Mouse (Mus musculus) midbrain, embryonic 12.5 days (tissue): ENCODE results near the gene Gm7544. TPM values are rescaled to one million over a fixed set of nuclear protein-coding genes. Genes with fewer than 3 reads are reported as not detected.
A peak's percentile ranks its signal among the peaks of the same experiment; 100 is the strongest.
"Not testable (repeated sequence)": the region's sequence is repeated elsewhere in the genome, so short reads cannot be mapped to it uniquely, and the experiment has no call there.

Source experiments
- ATAC-seq: fragments of 200-750 bp; cut with Nextera tagmentation; 2 replicates; pipeline ENCODE4 v1.8.0; 2017; ENCODE audit warnings: low read depth, moderate TSS enrichment, moderate library complexity; ENCODE audit not compliant: low FRiP score
- H3K27ac ChIP-seq: fragments of 300-500 bp; sonication (generic); replicated peaks from 2 replicates; pipeline ENCODE4 v1.5.1; 2016; ENCODE audit warnings: mild to moderate bottlenecking
- H3K27me3 ChIP-seq: fragments of 300-500 bp; sonication (generic); 2 replicates; pipeline ENCODE4 v1.6.1; 2016; ENCODE audit warnings: mild to moderate bottlenecking
- H3K36me3 ChIP-seq: fragments of 300-500 bp; sonication (generic); 2 replicates; pipeline ENCODE4 v1.6.1; 2016
- H3K4me1 ChIP-seq: fragments of 300-500 bp; sonication (generic); 2 replicates; pipeline ENCODE4 v1.6.1; 2016
- H3K4me2 ChIP-seq: fragments of 300-500 bp; sonication (generic); replicated peaks from 2 replicates; pipeline ENCODE4 v1.6.1; 2016; ENCODE audit warnings: mild to moderate bottlenecking, moderate library complexity
- H3K4me3 ChIP-seq: fragments of 300-500 bp; sonication (generic); 2 replicates; pipeline ENCODE4 v1.5.1; 2016; ENCODE audit warnings: mild to moderate bottlenecking
- H3K9ac ChIP-seq: fragments of 300-500 bp; sonication (generic); replicated peaks from 2 replicates; pipeline ENCODE4 v1.6.1; 2016; ENCODE audit warnings: mild to moderate bottlenecking, moderate library complexity
- H3K9me3 ChIP-seq: fragments of 300-500 bp; sonication (generic); 2 replicates; pipeline ENCODE4 v1.6.1; 2016; ENCODE audit warnings: mild to moderate bottlenecking
- WGBS: fragments of 180-500 bp; shearing (Covaris S2); methylation state at CpG from one replicate; pipeline ENCODE4 v1.1.7; 2016; 5-methylcytosine and 5-hydroxymethylcytosine counted together
- polyA plus RNA-seq: library from polyadenylated mRNA; unstranded; fragments of >200 nt; fragmentation: Nextera tagmentation; extraction: Ambion mirVana; gene quantifications from 2 replicates; pipeline ENCODE4 v1.2.1, GENCODE M21; 2016

The Gm7544 gene
- polyA plus RNA-seq = not detected in 2 replicates

GRCm38 (mm10) chr1:82955913-82956312 is at the start of gene Gm7544:
Gene Gm7544 (minus strand): TSS chr1:82956013.
- not testable (repeated sequence) for ATAC-seq, H3K4me1 ChIP-seq, H3K9ac ChIP-seq, H3K27me3 ChIP-seq, H3K36me3 ChIP-seq, H3K4me2 ChIP-seq, H3K4me3 ChIP-seq, H3K9me3 ChIP-seq, H3K27ac ChIP-seq

GRCm38 (mm10) chr1:83000306-83000705 is 44.5 kb upstream of the Gm7544 start, which contains the start of gene Gm47959:
Gene Gm47959 (plus strand): TSS chr1:83000548.
- not testable (repeated sequence) for H3K9me3 ChIP-seq, ATAC-seq, H3K27me3 ChIP-seq, H3K4me2 ChIP-seq, H3K27ac ChIP-seq, H3K9ac ChIP-seq, H3K4me3 ChIP-seq, H3K36me3 ChIP-seq, H3K4me1 ChIP-seq
- WGBS = 97% methylated on average over 9 of the region's 9 CpGs

DNA sequence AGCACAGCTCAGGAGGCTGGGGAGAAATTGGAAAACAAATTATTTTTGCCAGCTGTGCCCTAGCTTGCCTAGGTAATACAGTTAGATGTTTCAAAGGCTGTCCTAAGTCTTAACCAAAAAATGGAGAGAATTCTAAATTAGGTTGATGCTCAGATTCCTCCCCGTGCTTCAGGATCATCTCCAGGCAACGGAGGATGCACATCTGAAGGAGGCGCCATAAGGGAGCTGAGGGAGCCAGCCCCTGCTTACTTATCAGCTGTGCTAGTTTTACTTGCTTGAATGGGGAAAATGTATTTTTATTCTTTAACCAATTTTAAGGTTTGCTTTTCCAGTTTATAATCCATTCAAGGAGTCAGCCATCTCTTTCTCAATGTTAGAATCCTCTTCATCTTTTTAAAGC is 38.1 kb upstream of the Gm7544 start:
- H3K4me1 ChIP-seq = no peaks in the 10 kb centered on the region
- no peaks in the 10 kb centered on the region for H3K9me3 ChIP-seq
- WGBS = 84% methylated on average over 3 of the region's 3 CpGs
- no peak overlapping the region for H3K27ac ChIP-seq
- H3K27me3 ChIP-seq = no peaks in the 10 kb centered on the region
- no peak overlapping the region for H3K4me2 ChIP-seq
- no peak overlapping the region for H3K4me3 ChIP-seq
- no peak for ATAC-seq
- no peaks in the 10 kb centered on the region for H3K36me3 ChIP-seq
- H3K9ac ChIP-seq = no peak overlapping the region

DNA sequence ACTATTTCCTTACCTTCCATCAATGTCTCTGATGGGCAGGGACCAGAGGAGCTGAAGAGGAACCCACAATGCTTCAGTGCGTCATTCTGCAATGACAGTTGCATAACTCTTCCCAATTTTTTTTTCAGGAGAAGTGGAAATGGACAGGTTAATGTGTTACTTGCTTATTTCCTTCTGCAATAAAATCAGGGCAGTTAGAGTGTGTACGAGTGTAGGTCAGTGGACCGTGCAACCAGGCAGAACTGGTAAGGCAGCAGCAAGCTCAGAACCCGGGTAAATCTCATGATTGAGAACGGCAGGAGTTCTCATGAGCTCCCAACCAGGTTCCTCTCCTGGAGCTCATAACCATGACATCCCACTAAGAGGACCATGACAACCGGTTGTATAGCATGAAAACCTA is 36.3 kb upstream of the Gm7544 start:
- H3K27ac ChIP-seq = no peak overlapping the region
- H3K4me2 ChIP-seq = no peak overlapping the region
- H3K9ac ChIP-seq = no peak overlapping the region
- WGBS = 86% methylated on average over 6 of the region's 6 CpGs
- H3K27me3 ChIP-seq = no peaks in the 10 kb centered on the region
- H3K36me3 ChIP-seq = no peaks in the 10 kb centered on the region
- H3K4me3 ChIP-seq = no peak overlapping the region
- no peaks in the 10 kb centered on the region for H3K9me3 ChIP-seq
- H3K4me1 ChIP-seq = no peaks in the 10 kb centered on the region
- ATAC-seq = no peak

DNA sequence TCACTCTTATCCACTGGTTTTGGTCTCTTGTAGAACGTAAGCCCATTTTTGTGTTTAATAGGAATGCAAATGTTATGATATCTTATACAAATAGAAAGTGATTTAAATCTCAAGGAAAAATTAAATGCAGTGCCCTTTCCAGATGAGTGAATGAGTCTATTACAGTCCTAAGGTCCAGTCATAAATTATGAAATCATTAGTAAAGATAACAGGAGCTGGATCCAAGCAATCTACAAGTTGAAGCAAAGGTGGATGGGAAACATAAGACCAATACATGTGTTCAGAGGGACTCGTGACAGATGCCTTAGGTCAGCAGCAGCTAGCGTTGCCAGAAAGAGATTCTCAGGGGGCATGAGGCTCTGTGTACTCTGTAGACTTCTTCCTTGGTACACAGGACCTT is 35.8 kb upstream of the Gm7544 start:
- Histone ChIP-seq H3K9me3 (no peaks in the 10 kb centered on the region), H3K27ac (no peak overlapping the region), H3K4me3 (no peak overlapping the region), H3K4me1 (no peaks in the 10 kb centered on the region), H3K36me3 (no peaks in the 10 kb centered on the region), H3K27me3 (no peaks in the 10 kb centered on the region), H3K4me2 (no peak overlapping the region), H3K9ac (no peak overlapping the region)
- no peak for ATAC-seq
- WGBS = 88% methylated on average over 3 of the region's 3 CpGs

DNA sequence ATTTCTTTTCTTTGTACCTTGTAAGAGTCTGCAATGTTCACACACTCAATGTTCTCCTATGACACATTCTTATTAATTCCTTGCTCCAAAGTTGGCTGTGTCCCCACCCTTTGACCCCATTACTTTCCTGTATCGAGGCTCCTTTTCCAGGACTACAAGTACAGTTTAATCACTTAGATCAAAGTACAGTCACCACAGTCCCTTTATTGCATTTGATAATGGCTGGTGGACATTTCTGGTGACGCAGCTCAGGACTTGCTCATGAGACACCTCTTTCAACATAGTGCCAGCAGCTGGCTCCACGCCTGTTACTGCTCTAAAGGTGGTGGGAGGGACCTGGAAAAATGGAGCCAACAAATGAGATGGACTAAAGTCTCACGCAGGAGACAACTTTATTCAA is 35.2 kb upstream of the Gm7544 start:
- Histone ChIP-seq H3K27ac (no peak overlapping the region), H3K4me2 (no peak overlapping the region), H3K4me3 (no peak overlapping the region), H3K4me1 (no peaks in the 10 kb centered on the region), H3K9me3 (no peaks in the 10 kb centered on the region), H3K36me3 (no peaks in the 10 kb centered on the region), H3K9ac (no peak overlapping the region), H3K27me3 (no peaks in the 10 kb centered on the region)
- 82% methylated on average over 4 of the region's 4 CpGs for WGBS
- ATAC-seq = no peak

DNA sequence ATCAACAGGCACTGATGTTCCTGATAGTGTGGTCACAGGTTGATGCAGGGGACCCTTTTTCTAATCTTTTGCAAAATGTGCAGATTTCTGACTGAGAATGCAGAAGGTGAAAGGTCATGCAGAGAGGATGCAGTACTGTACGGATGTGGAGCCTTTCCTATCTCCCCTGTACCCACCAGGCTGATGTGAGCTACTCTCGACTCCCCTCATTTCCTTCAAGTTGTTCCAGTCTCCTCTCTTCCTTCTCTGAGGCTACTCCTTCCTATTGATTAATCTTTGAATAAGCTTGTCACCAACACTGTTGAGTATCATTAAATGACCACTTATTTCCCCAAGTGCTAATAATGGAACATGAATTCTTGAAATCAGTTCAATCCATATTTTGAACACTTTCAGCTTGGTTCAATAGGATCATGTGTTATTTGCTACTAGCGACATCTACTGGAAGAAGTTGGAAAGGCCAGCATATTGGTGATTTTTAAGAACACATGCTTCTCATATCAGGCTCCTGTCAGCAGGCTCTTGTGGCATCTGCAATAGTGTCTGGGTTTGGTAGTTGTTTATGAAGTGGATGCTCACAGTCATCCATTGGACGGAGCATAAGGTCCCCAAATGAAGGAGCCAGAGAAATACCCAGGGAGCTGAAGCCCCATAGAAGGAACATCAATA is 31.9 kb upstream of the Gm7544 start:
- peak; percentile 54; the same call in 1 of the 2 replicates for ATAC-seq
- Histone ChIP-seq H3K27me3 (no peaks in the 10 kb centered on the region), H3K9me3 (0 out of 2 replicates have a peak, but pooled peaks cover 5% of the 10 kb centered on the region), H3K36me3 (no peaks in the 10 kb centered on the region), H3K4me2 (no peak overlapping the region), H3K4me1 (no peaks in the 10 kb centered on the region), H3K27ac (no peak overlapping the region), H3K4me3 (no peak overlapping the region), H3K9ac (no peak overlapping the region)
- 40% methylated on average over 4 of the region's 4 CpGs for WGBS

GRCm38 (mm10) chr1:82986738-82987137 is 30.9 kb upstream of the Gm7544 start:
- Histone ChIP-seq H3K4me1 (no peaks in the 10 kb centered on the region), H3K9me3 (0 out of 2 replicates have a peak, but pooled peaks cover 5% of the 10 kb centered on the region), H3K9ac (no peak overlapping the region), H3K27ac (no peak overlapping the region), H3K4me2 (no peak overlapping the region), H3K36me3 (no peaks in the 10 kb centered on the region), H3K4me3 (no peak overlapping the region), H3K27me3 (no peaks in the 10 kb centered on the region)
- WGBS = 94% methylated on average over 6 of the region's 6 CpGs
- ATAC-seq = no peak

GRCm38 (mm10) chr1:82977840-82978239 is 22.0 kb upstream of the Gm7544 start:
- Histone ChIP-seq H3K4me3 (no peak overlapping the region), H3K36me3 (no peaks in the 10 kb centered on the region), H3K4me1 (no peaks in the 10 kb centered on the region), H3K9ac (no peak overlapping the region), H3K27ac (no peak overlapping the region), H3K9me3 (no peaks in the 10 kb centered on the region), H3K27me3 (no peaks in the 10 kb centered on the region), H3K4me2 (no peak overlapping the region)
- no peak for ATAC-seq

GRCm38 (mm10) chr1:82975750-82976149 is 19.9 kb upstream of the Gm7544 start:
- 89% methylated on average over 5 of the region's 5 CpGs for WGBS

GRCm38 (mm10) chr1:82974342-82974741 is 18.5 kb upstream of the Gm7544 start:
- H3K4me2 ChIP-seq = no peak overlapping the region
- H3K27me3 ChIP-seq = no peaks in the 10 kb centered on the region
- no peaks in the 10 kb centered on the region for H3K4me1 ChIP-seq
- 89% methylated on average over 9 of the region's 9 CpGs for WGBS
- H3K4me3 ChIP-seq = no peak overlapping the region
- ATAC-seq = no peak
- H3K27ac ChIP-seq = no peak overlapping the region
- no peaks in the 10 kb centered on the region for H3K9me3 ChIP-seq
- H3K9ac ChIP-seq = no peak overlapping the region
- H3K36me3 ChIP-seq = no peaks in the 10 kb centered on the region

More at GRCm38 (mm10) chr1:82975750-82976149, 19.9 kb upstream of the Gm7544 start:
- no peaks in the 10 kb centered on the region for H3K4me1 ChIP-seq
- H3K27me3 ChIP-seq = no peaks in the 10 kb centered on the region
- H3K4me3 ChIP-seq = no peak overlapping the region
- no peaks in the 10 kb centered on the region for H3K9me3 ChIP-seq
- no peak for ATAC-seq
- no peaks in the 10 kb centered on the region for H3K36me3 ChIP-seq
- H3K27ac ChIP-seq = no peak overlapping the region
- no peak overlapping the region for H3K4me2 ChIP-seq
- no peak overlapping the region for H3K9ac ChIP-seq

DNA sequence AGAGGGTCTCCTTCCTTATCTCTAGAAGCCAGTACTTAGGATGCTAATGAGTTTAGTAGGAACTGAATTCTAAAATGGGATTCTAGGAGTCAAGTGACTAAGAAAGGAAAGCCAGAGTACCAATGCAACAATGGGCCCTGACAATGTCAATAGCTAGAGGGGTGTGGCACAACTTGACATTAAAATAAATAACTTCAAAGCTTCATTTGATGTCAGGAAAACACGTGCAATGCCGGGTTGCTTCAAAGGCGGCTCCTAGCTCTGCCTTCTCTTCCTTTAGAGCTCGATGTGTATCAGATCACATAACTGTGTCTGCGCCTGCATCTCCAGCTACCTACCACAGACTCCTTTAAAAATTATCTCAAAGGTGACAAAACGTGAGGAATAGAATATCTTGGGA is 18.1 kb upstream of the Gm7544 start:
- Histone ChIP-seq H3K4me3 (no peak overlapping the region), H3K27me3 (no peaks in the 10 kb centered on the region), H3K4me2 (no peak overlapping the region), H3K27ac (no peak overlapping the region), H3K9ac (no peak overlapping the region), H3K4me1 (no peaks in the 10 kb centered on the region), H3K9me3 (no peaks in the 10 kb centered on the region), H3K36me3 (no peaks in the 10 kb centered on the region)
- no peak for ATAC-seq
- WGBS = 72% methylated on average over 6 of the region's 6 CpGs

DNA sequence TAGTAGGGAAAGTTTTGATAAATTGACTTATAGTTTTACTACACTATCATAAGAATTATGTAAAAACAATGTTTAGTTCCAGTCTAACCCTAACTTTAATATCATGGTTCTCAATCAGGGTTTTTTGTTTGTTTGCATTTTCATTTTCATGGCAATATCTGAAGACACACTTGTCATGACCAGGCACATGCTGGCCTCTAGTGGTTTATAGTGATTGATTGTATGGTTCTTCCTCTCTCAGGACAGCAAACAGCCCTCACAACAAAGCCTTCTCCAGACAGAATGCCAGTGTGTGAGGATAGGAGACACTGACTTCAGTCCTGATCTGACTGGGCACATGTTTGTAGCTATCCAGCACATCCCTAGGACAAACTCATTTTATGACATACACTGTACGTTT is 17.4 kb upstream of the Gm7544 start:
- no peak overlapping the region for H3K9ac ChIP-seq
- H3K27ac ChIP-seq = no peak overlapping the region
- no peak for ATAC-seq
- H3K4me1 ChIP-seq = no peaks in the 10 kb centered on the region
- H3K27me3 ChIP-seq = no peaks in the 10 kb centered on the region
- no peaks in the 10 kb centered on the region for H3K36me3 ChIP-seq
- no peaks in the 10 kb centered on the region for H3K9me3 ChIP-seq
- H3K4me3 ChIP-seq = no peak overlapping the region
- H3K4me2 ChIP-seq = no peak overlapping the region
- WGBS = 93% methylated on average over 1 of the region's 1 CpGs
